Mouse (Mus musculus) intestine, embryonic 14.5 days (tissue): ENCODE results near the gene Nemf. TPM values are rescaled to one million over a fixed set of nuclear protein-coding genes. Genes with fewer than 3 reads are reported as not detected.
"Not testable (repeated sequence)": the region's sequence is repeated elsewhere in the genome, so short reads cannot be mapped to it uniquely, and the experiment has no call there.

Source experiments
- ATAC-seq: fragments of 200-750 bp; cut with Nextera tagmentation; replicated peaks from 2 replicates; pipeline ENCODE4 v1.8.0; 2017; ENCODE audit warnings: low read depth, moderate number of reproducible peaks, moderate TSS enrichment, moderate library complexity; ENCODE audit not compliant: low FRiP score, low TSS enrichment
- DNase-seq: peaks from one replicate; pipeline ENCODE4 v3.0.0-alpha.2; 2018; ENCODE audit warnings: low spot score
- H3K27ac ChIP-seq: fragments of 300-500 bp; sonication (generic); 2 replicates; pipeline ENCODE4 v1.5.1; 2014; ENCODE audit warnings: low read depth, mild to moderate bottlenecking, control low read depth
- H3K27me3 ChIP-seq: fragments of 300-500 bp; sonication (generic); replicated peaks from 2 replicates; pipeline ENCODE4 v1.6.1; 2014; ENCODE audit warnings: low read length, control low read depth; ENCODE audit not compliant: control insufficient read depth, insufficient read depth
- H3K36me3 ChIP-seq: fragments of 300-500 bp; sonication (generic); 2 replicates; pipeline ENCODE4 v1.6.1; 2014; ENCODE audit warnings: low read length, control low read depth; ENCODE audit not compliant: control insufficient read depth, insufficient read depth
- H3K4me1 ChIP-seq: fragments of 300-500 bp; sonication (generic); replicated peaks from 2 replicates; pipeline ENCODE4 v1.6.1; 2014; ENCODE audit warnings: low read length, control low read depth, mixed read lengths; ENCODE audit not compliant: control insufficient read depth, insufficient read depth
- H3K4me2 ChIP-seq: fragments of 300-500 bp; sonication (generic); 2 replicates; pipeline ENCODE4 v1.6.1; 2014; ENCODE audit warnings: low read length
- H3K4me3 ChIP-seq: fragments of 300-500 bp; sonication (generic); 2 replicates; pipeline ENCODE4 v1.5.1; 2014; ENCODE audit warnings: low read depth, low read length, control low read depth, mixed read lengths
- H3K9ac ChIP-seq: fragments of 300-500 bp; sonication (generic); 2 replicates; pipeline ENCODE4 v1.6.1; 2014; ENCODE audit warnings: mild to moderate bottlenecking, low read length
- H3K9me3 ChIP-seq: fragments of 300-500 bp; sonication (generic); 2 replicates; pipeline ENCODE4 v1.6.1; 2016; ENCODE audit warnings: low read length, control low read depth; ENCODE audit not compliant: control insufficient read depth
- WGBS: fragments of 180-500 bp; shearing (Covaris S2); extraction: QIAGEN DNeasy Blood & Tissue Kit; methylation state at CpG from one replicate; pipeline ENCODE4 v1.1.7; 2014; 5-methylcytosine and 5-hydroxymethylcytosine counted together
- polyA plus RNA-seq: library from polyadenylated mRNA; unstranded; fragments of >200 nt; fragmentation: Nextera tagmentation; extraction: Ambion mirVana; gene quantifications from 2 replicates; pipeline ENCODE4 v1.2.1, GENCODE M21; 2014

Nemf gene
- polyA plus RNA-seq, 1 experiment from 2014 or later = 69.1 TPM

DNA sequence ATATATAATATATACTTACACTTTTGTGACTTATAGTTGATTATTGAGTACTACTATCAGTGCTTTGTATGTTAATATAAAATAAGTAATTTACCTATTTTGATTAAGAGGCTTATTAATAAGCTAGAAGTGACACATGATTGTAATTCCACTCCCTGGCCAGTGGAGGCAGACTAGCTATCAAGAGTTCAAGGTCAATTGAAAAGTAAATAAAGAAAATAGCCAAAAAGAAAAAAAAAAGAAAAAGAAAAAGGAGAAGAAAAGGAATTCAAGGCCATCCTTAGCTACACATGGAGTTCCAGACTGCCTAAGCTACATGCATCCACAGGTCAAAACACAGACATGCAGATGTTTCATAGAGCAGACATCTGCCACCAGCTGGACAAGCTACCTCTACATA lies 9.5 kb upstream of the Nemf start:
- DNase-seq = no peak
- Histone ChIP-seq H3K4me1 (peaks cover 23% of the 10 kb centered on the region), H3K4me3 (no peak overlapping the region), H3K9me3 (no peaks in the 10 kb centered on the region), H3K27ac (no peak overlapping the region), H3K4me2 (no peak overlapping the region), H3K9ac (no peak overlapping the region), H3K27me3 (no peaks in the 10 kb centered on the region), H3K36me3 (no peaks in the 10 kb centered on the region)
- ATAC-seq = no peak

DNA sequence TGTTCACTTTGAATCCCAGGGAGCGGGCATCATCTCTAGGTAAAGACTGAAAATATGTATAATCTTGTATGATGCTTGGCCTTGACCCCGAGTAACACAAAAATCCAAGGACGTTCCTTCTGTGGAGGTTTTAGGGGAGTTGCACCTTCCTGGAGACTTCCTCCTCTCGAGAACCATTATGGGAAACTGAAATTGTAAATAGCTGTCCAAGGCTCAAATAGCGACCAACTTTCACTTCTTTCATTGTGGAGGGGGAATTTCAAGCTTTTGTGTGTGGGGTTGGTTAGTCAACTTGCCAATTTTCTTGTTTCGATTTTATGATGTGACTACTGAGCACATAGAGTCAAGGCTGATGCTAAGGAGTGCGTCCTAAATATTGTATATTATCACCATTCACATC lies 8.8 kb upstream of the Nemf start:
- H3K4me1 ChIP-seq = peaks cover 21% of the 10 kb centered on the region
- no peak overlapping the region for H3K9ac ChIP-seq
- H3K9me3 ChIP-seq = no peaks in the 10 kb centered on the region
- H3K27ac ChIP-seq = no peak overlapping the region
- no peaks in the 10 kb centered on the region for H3K36me3 ChIP-seq
- WGBS = 83% methylated on average over 7 of the region's 7 CpGs
- ATAC-seq (no peak), DNase-seq (no peak)
- no peaks in the 10 kb centered on the region for H3K27me3 ChIP-seq
- no peak overlapping the region for H3K4me2 ChIP-seq
- no peak overlapping the region for H3K4me3 ChIP-seq

DNA sequence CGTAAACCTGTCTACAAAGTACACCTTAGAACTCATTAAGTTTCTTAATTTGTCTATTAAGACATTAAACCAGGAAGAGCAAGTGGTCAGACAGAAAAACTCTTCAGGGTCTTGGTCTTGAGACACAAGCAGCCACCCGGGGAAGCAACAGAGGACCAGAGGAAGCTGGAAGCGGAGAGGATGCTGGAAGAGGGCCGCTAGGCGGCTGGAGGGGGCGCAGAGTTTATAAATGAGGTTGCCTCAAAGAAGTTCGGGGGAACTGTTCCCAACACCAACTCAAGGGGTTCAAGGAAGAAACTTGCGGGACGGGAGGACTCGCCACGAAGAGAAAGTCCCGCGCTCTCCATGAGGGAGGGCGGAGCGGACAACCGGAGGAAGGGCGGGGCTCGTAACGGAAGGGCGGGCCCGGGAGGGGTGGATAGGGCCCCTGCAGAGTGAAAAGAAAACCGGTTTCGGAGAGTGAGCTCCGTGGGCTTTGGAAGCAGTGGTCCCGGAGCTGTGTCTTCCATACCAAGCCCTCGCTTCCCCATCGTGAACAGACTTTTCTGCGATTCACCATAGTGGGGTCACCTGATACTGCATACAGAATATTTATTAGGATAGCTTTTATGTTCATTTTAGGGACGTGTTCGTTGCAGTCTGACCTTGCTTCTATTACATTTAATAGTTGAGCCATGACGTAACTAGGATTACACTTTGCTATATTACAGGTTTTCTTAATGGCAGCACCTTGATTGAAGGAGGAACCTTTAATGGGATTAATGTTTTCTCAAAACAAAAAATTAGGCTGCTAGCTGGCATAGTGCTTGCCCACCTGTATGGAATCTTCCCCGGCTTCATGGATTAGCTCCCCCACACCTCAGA lies 7.2 kb upstream of the Nemf start:
- H3K4me2 ChIP-seq = peak overlapping the region; percentile 57
- 4% methylated on average over 32 of the region's 32 CpGs for WGBS
- peak; percentile 84 for DNase-seq
- no peaks in the 10 kb centered on the region for H3K36me3 ChIP-seq
- H3K27me3 ChIP-seq = no peaks in the 10 kb centered on the region
- peaks cover 19% of the 10 kb centered on the region for H3K4me1 ChIP-seq
- ATAC-seq = peak; percentile 33; the same call in 1 of the 2 replicates
- H3K9ac ChIP-seq = peak overlapping the region; percentile 51
- peak overlapping the region; percentile 56 for H3K4me3 ChIP-seq
- H3K27ac ChIP-seq = peak overlapping the region; percentile 67
- no peaks in the 10 kb centered on the region for H3K9me3 ChIP-seq

DNA sequence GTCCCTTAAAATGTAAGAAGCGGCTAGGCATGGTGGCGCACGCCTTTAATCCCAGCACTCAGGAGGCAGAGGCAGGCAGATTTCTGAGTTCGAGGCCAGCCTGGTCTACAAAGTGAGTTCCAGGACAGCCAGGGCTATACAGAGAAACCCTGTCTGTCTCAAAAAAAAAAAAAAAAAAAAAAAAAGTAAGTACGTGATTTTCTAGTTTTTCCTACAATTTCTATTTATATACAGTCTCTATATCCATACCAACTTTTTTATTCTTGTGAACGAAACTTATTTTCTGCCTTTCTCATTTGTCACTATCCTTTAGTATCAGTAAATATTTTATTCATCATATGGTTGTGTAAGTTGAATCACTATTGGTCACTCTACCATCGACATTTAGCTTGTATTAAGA lies 6.1 kb upstream of the Nemf start:
- H3K27ac ChIP-seq, H3K4me3 ChIP-seq, ATAC-seq, H3K36me3 ChIP-seq, H3K4me2 ChIP-seq, DNase-seq, H3K9me3 ChIP-seq, H3K27me3 ChIP-seq, H3K9ac ChIP-seq: not testable (repeated sequence)
- 93% methylated on average over 7 of the region's 7 CpGs for WGBS
- H3K4me1 ChIP-seq = peaks cover 19% of the 10 kb centered on the region

DNA sequence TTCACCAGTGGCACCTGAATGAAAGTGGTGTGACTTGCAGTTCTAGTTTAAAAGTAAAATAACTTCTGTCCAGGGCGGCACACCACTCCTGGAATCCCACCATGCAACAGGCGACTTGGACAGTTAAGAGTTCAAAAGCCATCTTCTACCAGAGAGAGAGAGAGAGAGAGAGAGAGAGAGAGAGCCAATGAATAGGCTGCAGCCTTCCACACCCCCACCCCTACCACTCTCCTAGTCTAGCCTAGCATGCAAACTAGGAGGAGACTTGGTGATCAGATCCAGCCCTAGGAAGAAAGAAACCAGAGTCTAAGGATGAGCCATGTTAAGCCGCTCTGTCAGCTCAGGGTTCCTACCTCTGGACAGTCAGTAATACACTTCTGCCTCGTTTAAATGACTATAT lies 5.4 kb upstream of the Nemf start:
- no peaks in the 10 kb centered on the region for H3K36me3 ChIP-seq
- H3K4me3 ChIP-seq = peak overlapping the region; percentile 52
- 46% methylated on average over 4 of the region's 4 CpGs for WGBS
- peak overlapping the region; percentile 96; the same call in 1 of the 2 replicates for H3K27ac ChIP-seq
- DNase-seq (no peak), ATAC-seq (no peak)
- H3K4me1 ChIP-seq = peaks cover 19% of the 10 kb centered on the region
- no peaks in the 10 kb centered on the region for H3K9me3 ChIP-seq
- no peaks in the 10 kb centered on the region for H3K27me3 ChIP-seq
- H3K9ac ChIP-seq = no peak overlapping the region; the same call in 1 of the 2 replicates
- peak overlapping the region; percentile 79 for H3K4me2 ChIP-seq

DNA sequence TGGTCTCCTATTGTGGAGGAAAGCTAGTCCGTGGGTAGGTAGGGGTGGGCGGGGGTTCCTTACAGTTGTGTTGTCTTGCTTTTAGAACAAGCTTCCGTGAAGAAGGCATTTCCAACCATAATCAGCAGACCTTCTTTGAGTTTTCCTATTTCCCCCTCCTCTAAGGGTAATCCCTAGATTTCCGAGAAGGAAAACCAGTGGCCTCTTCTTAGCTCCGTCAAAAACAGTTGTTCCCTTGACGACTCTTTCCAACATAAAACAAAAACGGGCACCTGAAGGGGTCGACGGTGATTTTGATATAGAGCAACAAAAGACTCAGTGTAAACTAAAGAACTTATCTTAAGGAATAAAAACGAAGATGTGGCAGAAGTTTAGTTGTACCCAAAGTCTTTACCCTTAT lies 5.0 kb upstream of the Nemf start:
- H3K9ac ChIP-seq = peak overlapping the region; percentile 63
- H3K27me3 ChIP-seq = no peaks in the 10 kb centered on the region
- ATAC-seq (no peak), DNase-seq (no peak)
- H3K27ac ChIP-seq = peak overlapping the region; percentile 96
- H3K9me3 ChIP-seq = no peaks in the 10 kb centered on the region
- H3K4me1 ChIP-seq = peaks cover 19% of the 10 kb centered on the region
- H3K36me3 ChIP-seq = no peaks in the 10 kb centered on the region
- H3K4me2 ChIP-seq = peak overlapping the region; percentile 79
- 7% methylated on average over 10 of the region's 10 CpGs for WGBS
- peak overlapping the region; percentile 52 for H3K4me3 ChIP-seq

DNA sequence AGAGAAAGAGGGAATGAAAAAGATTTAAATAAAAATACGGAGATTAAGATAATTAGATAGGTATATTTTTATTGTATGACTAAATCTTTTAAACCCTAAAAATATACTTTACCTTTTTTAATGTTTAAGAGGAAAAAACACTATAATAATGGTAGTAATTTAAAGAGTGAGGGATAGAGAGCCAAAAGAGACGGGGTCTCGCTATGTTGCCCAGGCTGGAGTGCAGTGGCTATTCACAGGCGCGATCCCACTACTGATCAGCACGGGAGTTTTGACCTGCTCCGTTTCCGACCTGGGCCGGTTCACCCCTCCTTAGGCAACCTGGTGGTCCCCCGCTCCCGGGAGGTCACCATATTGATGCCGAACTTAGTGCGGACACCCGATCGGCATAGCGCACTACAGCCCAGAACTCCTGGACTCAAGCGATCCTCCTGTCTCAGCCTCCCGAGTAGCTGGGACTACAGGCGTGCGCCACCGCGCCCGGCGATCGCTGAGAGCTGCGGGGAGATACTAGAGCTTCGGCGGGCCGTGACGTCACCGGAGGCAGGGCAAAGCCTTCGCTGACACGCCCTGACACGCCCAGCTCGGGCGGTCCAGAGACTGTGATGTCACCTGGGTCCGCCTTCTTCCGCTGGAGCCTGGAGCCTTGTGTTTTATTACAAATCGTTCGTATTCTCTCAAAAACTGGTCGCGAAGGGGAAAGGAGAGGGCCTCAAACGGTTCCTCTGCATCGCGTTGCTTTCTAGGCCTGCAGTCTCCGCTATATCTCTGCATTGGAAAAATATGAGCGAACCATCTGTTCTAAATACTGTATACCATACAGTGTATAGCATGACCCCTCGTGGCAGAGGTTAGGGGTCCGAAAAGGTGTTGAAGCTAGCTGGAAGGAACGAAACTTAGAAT lies 4.3 kb upstream of the Nemf start:
- H3K9ac ChIP-seq = peak overlapping the region; percentile 63
- not testable (repeated sequence) for H3K9me3 ChIP-seq, H3K36me3 ChIP-seq, H3K27me3 ChIP-seq
- peaks cover 19% of the 10 kb centered on the region for H3K4me1 ChIP-seq
- peak; percentile 95 for ATAC-seq
- DNase-seq = peak; percentile 100
- peak overlapping the region; percentile 79 for H3K4me2 ChIP-seq
- peak overlapping the region; percentile 52 for H3K4me3 ChIP-seq
- H3K27ac ChIP-seq = peak overlapping the region; percentile 96
- WGBS = 1% methylated on average over 39 of the region's 50 CpGs

DNA sequence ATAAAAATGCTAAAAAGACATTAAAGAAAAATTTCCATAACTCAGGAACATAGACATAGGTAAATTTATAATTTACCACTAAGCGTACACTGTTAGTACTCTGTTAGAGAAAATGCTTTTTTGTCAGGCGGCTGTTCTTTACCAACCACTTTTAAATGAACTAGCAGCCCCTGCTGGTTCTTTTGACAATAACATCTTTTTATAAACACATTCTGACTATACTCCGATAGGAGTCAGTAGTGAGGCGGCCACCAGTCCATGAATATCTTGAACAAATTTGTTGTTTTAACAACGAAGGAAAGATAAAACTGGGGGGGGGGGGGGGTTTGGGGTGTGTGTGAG lies 3.7 kb upstream of the Nemf start:
- DNase-seq = peak; percentile 68
- H3K27me3 ChIP-seq = no peaks in the 10 kb centered on the region
- H3K27ac ChIP-seq = no peak overlapping the region
- H3K9ac ChIP-seq = no peak overlapping the region
- no peak overlapping the region for H3K4me3 ChIP-seq
- peaks cover 19% of the 10 kb centered on the region for H3K4me1 ChIP-seq
- ATAC-seq = no peak
- 22% methylated on average over 5 of the region's 5 CpGs for WGBS
- no peak overlapping the region for H3K4me2 ChIP-seq
- no peaks in the 10 kb centered on the region for H3K9me3 ChIP-seq
- H3K36me3 ChIP-seq = no peaks in the 10 kb centered on the region
